ENCODE assay signal across 10 mouse cellular contexts in the genomic region with DNA sequence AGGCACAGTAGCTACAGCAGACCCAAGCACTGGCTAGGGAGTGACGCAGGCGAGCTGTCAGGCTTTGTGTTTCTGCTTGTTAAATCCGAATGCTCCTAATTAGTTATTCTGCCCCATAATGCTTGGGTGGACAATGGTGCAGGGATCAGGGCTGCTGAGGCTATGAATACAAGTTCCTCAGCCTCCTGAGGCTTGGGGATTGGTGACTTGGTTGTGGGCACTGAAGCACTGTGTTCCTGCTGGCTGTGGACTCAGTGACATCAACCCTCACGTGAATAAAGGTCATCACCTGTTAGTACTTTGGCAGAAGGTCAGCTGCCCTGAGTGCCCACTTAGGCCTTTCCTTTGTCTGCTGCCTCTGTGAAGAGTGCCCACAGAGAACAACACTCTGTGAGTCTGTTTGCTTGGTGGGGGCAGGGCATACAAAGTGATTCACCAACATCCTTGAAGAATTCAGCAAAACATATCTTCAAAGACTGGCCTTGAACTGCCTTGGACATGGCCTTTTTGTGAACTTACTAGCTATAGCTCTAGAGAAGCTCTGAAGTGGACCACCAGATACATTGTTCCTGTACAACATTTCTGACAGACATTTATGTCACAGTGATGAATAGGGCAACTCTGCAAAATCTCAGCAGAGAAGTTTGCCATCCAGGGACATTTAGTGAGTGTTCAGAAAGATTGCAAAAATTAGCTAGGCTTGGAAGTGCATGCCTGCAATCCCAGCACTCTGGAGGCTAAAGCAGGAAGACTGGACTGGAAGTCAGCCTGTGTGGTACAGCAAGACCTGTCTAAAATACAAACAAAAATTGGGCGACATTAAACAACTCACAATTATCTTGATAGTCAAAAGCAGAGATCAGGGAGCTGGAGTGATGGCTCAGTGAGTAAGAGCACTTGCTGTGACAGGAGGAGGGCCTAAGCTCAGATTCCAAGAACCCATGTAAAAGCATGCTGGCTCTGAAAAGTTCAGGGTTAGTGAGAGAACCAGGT.
A peak's percentile ranks its signal among the peaks of the same experiment; 100 is the strongest.
DNase-seq lines count a peak whose midpoint lies in the region; ATAC-seq lines count a peak whose summit lies in the region.
"Had no signal": no experiment of that assay in that cellular context is flagged by ENCODE, and none has a peak within 500 bp of the region (broad histone marks: within the 10 kb centered on the region; RNA-seq: fewer than 3 reads in every experiment).

No protein-coding gene starts in this region.

- 32% methylated on average over 5 of the region's 5 CpGs for WGBS in hindbrain, embryonic 15.5 days

- peaks cover 8% of the 10 kb centered on the region; the same call in 1 of the 2 replicates for H3K4me1 ChIP-seq in hindbrain, embryonic 15.5 days (replicated peaks)

- no peaks in the 10 kb centered on the region for H3K36me3 ChIP-seq in hindbrain, embryonic 15.5 days

- H3K4me3 ChIP-seq in hindbrain, embryonic 15.5 days: no peak overlapping the region
- H3K4me3 ChIP-seq: megakaryocyte, embryonic 14.5 days had no signal

- DNase-seq in layer of hippocampus, adult 9-11 months: peak; percentile 13
- DNase-seq in layer of hippocampus, adult 9-10 months (ENCODE audit: low spot score): no peak
- peak; percentile 68 for DNase-seq in embryo, embryonic 10.5 days (ENCODE audit: low spot score)
- peak; percentile 25 for DNase-seq in neural tube, embryonic 10.5 days (ENCODE audit: extremely low spot score, low spot score)
- no peak for DNase-seq in thymus, postnatal 10 days (ENCODE audit: low spot score in 2 of 2)
- DNase-seq: gastrocnemius, postnatal 25 days had no signal

- H3K9ac ChIP-seq in hindbrain, embryonic 15.5 days: no peak overlapping the region

- no peak overlapping the region for H3K27ac ChIP-seq in hindbrain, embryonic 15.5 days (replicated peaks)

- no peaks in the 10 kb centered on the region for H3K27me3 ChIP-seq in hindbrain, embryonic 15.5 days
- H3K27me3 ChIP-seq: megakaryocyte, embryonic 14.5 days had no signal

- no peaks in the 10 kb centered on the region for H3K9me3 ChIP-seq in hindbrain, embryonic 15.5 days
- H3K9me3 ChIP-seq: megakaryocyte, embryonic 14.5 days had no signal

- H3K4me2 ChIP-seq in hindbrain, embryonic 15.5 days: no peak overlapping the region

- ATAC-seq in hindbrain, embryonic 15.5 days (ENCODE audit: low FRiP score, low read depth): peak; percentile 78
- ATAC-seq in granulocyte monocyte progenitor cell, adult 5-6 weeks (replicated peaks; ENCODE audit: poor library complexity, severe bottlenecking): no peak
- ATAC-seq in inflammation-experienced regulatory T-cells, adult 6 months: no peak

Comparison
In these comparisons a context has a peak if more than half of its experiments do, and no peak if none do; other contexts are left out.
1. DNase-seq: peak in layer of hippocampus, adult 9-11 months (single experiment), embryo, embryonic 10.5 days (single experiment) and neural tube, embryonic 10.5 days (single experiment); none in layer of hippocampus, adult 9-10 months (single experiment) and thymus, postnatal 10 days (0 of 2).